Mouse (Mus musculus) lung, adult 2 months (tissue): ENCODE results near the gene Arhgap29. TPM values are rescaled to one million over a fixed set of nuclear protein-coding genes. Genes with fewer than 3 reads are reported as not detected.

Experiments
- DNase-seq: peaks from one replicate; pipeline ENCODE4 v3.0.0; 2022
- H3K4me1 ChIP-seq: fragments of 200-500 bp; 2 replicates; pipeline ENCODE4 v1.6.1; 2011; ENCODE audit warnings: low read length; ENCODE audit not compliant: control insufficient read depth, insufficient read depth
- H3K4me3 ChIP-seq: fragments of 200-500 bp; replicated peaks from 2 replicates; pipeline ENCODE3; 2011; ENCODE audit warnings: low read depth, mild to moderate bottlenecking, control low read depth, low read length; ENCODE audit errors: extremely low read depth
- CTCF ChIP-seq: fragments of 200-500 bp; IDR thresholded peaks from 2 replicates; pipeline ENCODE4 v1.5.1; 2011; ENCODE audit warnings: mild to moderate bottlenecking, low read length, control low read depth; ENCODE audit not compliant: insufficient read depth
- POLR2A ChIP-seq: fragments of 200-500 bp; IDR thresholded peaks from 2 replicates; pipeline ENCODE4 v1.6.1; 2011; ENCODE audit warnings: low read depth, mild to moderate bottlenecking, control low read depth, low read length, borderline replicate concordance; ENCODE audit errors: extremely low read depth
- WGBS: fragments of 180-500 bp; shearing (Covaris S2); methylation state at CpG from one replicate; pipeline ENCODE4 v1.1.7; 2018; 5-methylcytosine and 5-hydroxymethylcytosine counted together
- polyA plus RNA-seq: library from polyadenylated mRNA; depleted of rRNA; stranded (reverse); fragments of >200 nt; gene quantifications from 2 replicates; pipeline ENCODE4 v1.2.3, GENCODE M21; 2012

The Arhgap29 gene
- polyA plus RNA-seq, 1 experiment, result 73.8 TPM

GRCm38 (mm10) chr3:121955527-121955926 lies 3.2 kb downstream of the Arhgap29 start:
- DNase-seq, result no peak
- Histone ChIP-seq H3K4me1 (peaks cover 5% of the 10 kb centered on the region; the same call in 1 of the 2 replicates), H3K4me3 (peak overlapping the region; percentile 43)
- 65% methylated on average over 4 of the region's 4 CpGs for WGBS
- no peak for TF ChIP-seq POLR2A
- no peak for TF ChIP-seq CTCF

DNA sequence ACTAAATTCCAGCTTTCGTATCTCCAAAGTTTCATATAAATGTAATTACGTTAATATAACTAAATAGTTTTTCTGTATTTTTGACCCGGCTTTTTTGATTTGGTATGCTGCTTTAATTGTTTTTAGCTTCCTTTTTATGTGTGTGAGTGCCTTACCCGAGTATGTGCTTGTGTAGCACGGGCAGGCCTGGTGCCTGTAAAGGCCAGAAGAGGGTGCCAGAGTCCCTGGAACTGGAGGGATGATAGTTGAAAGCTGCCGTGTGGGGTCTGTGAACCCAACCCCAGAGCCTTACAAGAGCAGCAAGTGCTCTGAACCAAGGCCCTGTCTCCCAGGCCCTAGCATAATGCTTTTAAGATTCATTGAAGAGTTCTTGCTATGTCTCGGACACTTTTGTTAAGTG lies 4.4 kb downstream of the Arhgap29 start:
- no peak for DNase-seq
- TF ChIP-seq POLR2A, result no peak
- peak; percentile 41; the same call in 1 of the 2 replicates for TF ChIP-seq CTCF
- 79% methylated on average over 7 of the region's 7 CpGs for WGBS
- peaks cover 5% of the 10 kb centered on the region; the same call in 1 of the 2 replicates for H3K4me1 ChIP-seq
- no peak overlapping the region for H3K4me3 ChIP-seq

GRCm38 (mm10) chr3:121957606-121958344 lies 5.4 kb downstream of the Arhgap29 start:
- Histone ChIP-seq H3K4me3 (no peak overlapping the region), H3K4me1 (peaks cover 5% of the 10 kb centered on the region; the same call in 1 of the 2 replicates)
- TF ChIP-seq CTCF (no peak), POLR2A (no peak)
- DNase-seq, result no peak
- WGBS, result 65% methylated on average over 2 of the region's 2 CpGs

DNA sequence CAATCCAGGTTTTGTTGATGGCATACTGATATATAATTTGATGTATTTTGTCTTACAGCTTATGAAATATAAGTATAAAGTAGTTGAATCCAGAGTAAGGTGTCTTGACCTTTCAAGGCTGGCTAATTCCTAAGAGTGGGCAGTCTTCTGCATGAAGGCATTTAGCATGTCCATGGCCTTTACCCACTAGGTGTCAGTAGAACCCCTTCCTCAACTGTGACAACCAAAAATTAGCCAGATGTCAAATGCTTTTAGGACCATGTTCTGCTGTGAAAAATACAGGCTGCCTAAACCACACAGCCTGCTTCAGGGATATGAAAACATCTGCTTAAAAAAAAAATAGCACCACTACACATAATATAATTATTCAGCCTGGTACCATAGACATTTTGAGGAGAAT lies 11.8 kb downstream of the Arhgap29 start:
- TF ChIP-seq CTCF, result peak; percentile 45
- TF ChIP-seq POLR2A, result no peak
- DNase-seq, result no peak
- Histone ChIP-seq H3K4me1 (no peaks in the 10 kb centered on the region; the same call in 1 of the 2 replicates), H3K4me3 (no peak overlapping the region)

- 2% methylated on average over 33 of the region's 33 CpGs for WGBS
- TF ChIP-seq CTCF, result no peak
- peak; percentile 94 for TF ChIP-seq POLR2A
- DNase-seq, result peak; percentile 88
- H3K4me3 ChIP-seq, result peak overlapping the region; percentile 72
- peaks cover 5% of the 10 kb centered on the region for H3K4me1 ChIP-seq
Measured at GRCm38 (mm10) chr3:121967681-121968476, 15.5 kb downstream of the Arhgap29 start.

DNA sequence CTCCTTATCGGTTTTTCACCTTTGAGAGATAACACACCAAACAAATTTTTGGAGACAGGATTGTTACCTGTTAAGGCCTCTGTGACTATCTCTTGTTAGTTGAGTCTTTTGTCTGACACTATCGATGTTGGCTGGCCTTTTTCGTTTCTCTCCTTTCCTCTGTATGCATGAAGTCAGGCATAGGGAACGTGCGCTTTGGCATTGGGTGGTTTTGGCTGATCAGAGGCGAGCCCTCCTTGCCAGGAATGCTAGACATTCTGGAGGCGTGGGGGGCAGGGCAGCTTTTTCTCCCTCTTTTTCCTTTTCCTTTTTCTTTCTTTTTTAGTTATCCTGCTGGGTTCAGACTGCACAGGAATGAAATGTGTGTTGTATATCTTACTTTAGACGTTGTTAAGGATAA lies 16.3 kb downstream of the Arhgap29 start:
- Histone ChIP-seq H3K4me3 (peak overlapping the region; percentile 72), H3K4me1 (peaks cover 5% of the 10 kb centered on the region)
- TF ChIP-seq CTCF (no peak), POLR2A (no peak)
- peak; percentile 46 for DNase-seq
- WGBS, result 11% methylated on average over 8 of the region's 8 CpGs

GRCm38 (mm10) chr3:121969451-121969850 lies 17.1 kb downstream of the Arhgap29 start:
- peaks cover 5% of the 10 kb centered on the region for H3K4me1 ChIP-seq
- no peak for DNase-seq
- TF ChIP-seq POLR2A (no peak), CTCF (no peak)
- 10% methylated on average over 1 of the region's 1 CpGs for WGBS
- peak overlapping the region; percentile 72 for H3K4me3 ChIP-seq

- H3K4me3 ChIP-seq, result no peak overlapping the region
- H3K4me1 ChIP-seq, result peaks cover 8% of the 10 kb centered on the region
- TF ChIP-seq POLR2A (no peak), CTCF (no peak)
- WGBS, result 23% methylated on average over 5 of the region's 5 CpGs
- DNase-seq, result no peak
Measured at GRCm38 (mm10) chr3:121973761-121974160, 21.4 kb downstream of the Arhgap29 start.

GRCm38 (mm10) chr3:121975381-121975780 lies 23.0 kb downstream of the Arhgap29 start:
- 84% methylated on average over 3 of the region's 3 CpGs for WGBS
- TF ChIP-seq CTCF, result no peak
- TF ChIP-seq POLR2A, result no peak
- H3K4me1 ChIP-seq, result peaks cover 8% of the 10 kb centered on the region
- no peak overlapping the region for H3K4me3 ChIP-seq
- DNase-seq, result no peak
